Mouse (Mus musculus) limb, embryonic 13.5 days (tissue): ENCODE data around the gene Dynlt1b. TPM values are rescaled to one million over a fixed set of nuclear protein-coding genes. Genes with fewer than 3 reads are reported as not detected.
A peak's percentile ranks its signal among the peaks of the same experiment; 100 is the strongest.
"Not testable (repeated sequence)": the region's sequence is repeated elsewhere in the genome, so short reads cannot be mapped to it uniquely, and the experiment has no call there.

Source experiments
- ATAC-seq: fragments of 200-750 bp; cut with Nextera tagmentation; 2 replicates; pipeline ENCODE4 v1.8.0; 2017; ENCODE audit warnings: low read depth, moderate number of reproducible peaks, moderate TSS enrichment; ENCODE audit not compliant: low FRiP score
- H3K27ac ChIP-seq: fragments of 300-500 bp; sonication (generic); 2 replicates; pipeline ENCODE4 v1.5.1; 2015; ENCODE audit warnings: inconsistent platforms, mild to moderate bottlenecking, moderate library complexity
- H3K27me3 ChIP-seq: fragments of 300-500 bp; sonication (generic); 2 replicates; pipeline ENCODE4 v1.6.1; 2015; ENCODE audit warnings: mild to moderate bottlenecking, inconsistent platforms
- H3K36me3 ChIP-seq: fragments of 300-500 bp; sonication (generic); 2 replicates; pipeline ENCODE4 v1.6.1; 2015; ENCODE audit warnings: inconsistent platforms, mild to moderate bottlenecking, moderate library complexity
- H3K4me1 ChIP-seq: fragments of 300-500 bp; sonication (generic); 2 replicates; pipeline ENCODE4 v1.6.1; 2015; ENCODE audit warnings: inconsistent platforms
- H3K4me2 ChIP-seq: fragments of 300-500 bp; sonication (generic); replicated peaks from 2 replicates; pipeline ENCODE4 v1.6.1; 2015; ENCODE audit warnings: inconsistent platforms, mild to moderate bottlenecking, moderate library complexity
- H3K4me3 ChIP-seq: fragments of 300-500 bp; sonication (generic); 2 replicates; pipeline ENCODE4 v1.5.1; 2015; ENCODE audit warnings: moderate library complexity, mild to moderate bottlenecking, inconsistent platforms
- H3K9ac ChIP-seq: fragments of 300-500 bp; sonication (generic); 2 replicates; pipeline ENCODE4 v1.6.1; 2015; ENCODE audit warnings: mild to moderate bottlenecking, inconsistent platforms
- H3K9me3 ChIP-seq: fragments of 300-500 bp; sonication (generic); 2 replicates; pipeline ENCODE4 v1.6.1; 2016; ENCODE audit warnings: inconsistent platforms
- WGBS: fragments of 180-500 bp; shearing (Covaris S2); methylation state at CpG from one replicate; pipeline ENCODE4 v1.1.7; 2015; 5-methylcytosine and 5-hydroxymethylcytosine counted together
- polyA plus RNA-seq: library from polyadenylated mRNA; unstranded; fragments of >200 nt; fragmentation: Nextera tagmentation; extraction: Ambion mirVana; gene quantifications from 2 replicates; pipeline ENCODE4 v1.2.1, GENCODE M21; 2015

Dynlt1b gene
- polyA plus RNA-seq, 1 experiment from 2014 or later = 478 TPM

- Histone ChIP-seq H3K4me2 (peak overlapping the region; percentile 73), H3K4me3 (peak overlapping the region; percentile 64), H3K9ac (peak overlapping the region; percentile 89), H3K4me1 (peaks cover 13% of the 10 kb centered on the region)
- not testable (repeated sequence) for ATAC-seq, H3K27ac ChIP-seq, H3K9me3 ChIP-seq, H3K36me3 ChIP-seq, H3K27me3 ChIP-seq
- WGBS = 45% methylated on average over 7 of the region's 7 CpGs
These were observed 46.0 kb downstream of the Dynlt1b start for GRCm38 (mm10) chr17:6475913-6476312.

GRCm38 (mm10) chr17:6476495-6476947, 46.6 kb downstream of the Dynlt1b start:
- H3K9ac ChIP-seq = peak overlapping the region; percentile 89
- peak; percentile 82 for ATAC-seq
- H3K4me2 ChIP-seq = peak overlapping the region; percentile 73
- not testable (repeated sequence) for H3K36me3 ChIP-seq, H3K9me3 ChIP-seq, H3K27me3 ChIP-seq
- peaks cover 13% of the 10 kb centered on the region for H3K4me1 ChIP-seq
- peak overlapping the region; percentile 64 for H3K4me3 ChIP-seq
- H3K27ac ChIP-seq = peak overlapping the region; percentile 78
- under 1% methylated on average over 45 of the region's 45 CpGs for WGBS

- H3K4me2 ChIP-seq = peak overlapping the region; percentile 73
- H3K9me3 ChIP-seq, H3K27me3 ChIP-seq, H3K36me3 ChIP-seq: not testable (repeated sequence)
- ATAC-seq = peak; percentile 82
- H3K9ac ChIP-seq = peak overlapping the region; percentile 89
- WGBS = under 1% methylated on average over 42 of the region's 42 CpGs
- H3K4me1 ChIP-seq = peaks cover 13% of the 10 kb centered on the region
- peak overlapping the region; percentile 64 for H3K4me3 ChIP-seq
- H3K27ac ChIP-seq = peak overlapping the region; percentile 78
These were observed 47.1 kb downstream of the Dynlt1b start for GRCm38 (mm10) chr17:6477026-6477425.

- H3K9me3 ChIP-seq, H3K4me3 ChIP-seq, H3K4me1 ChIP-seq, H3K4me2 ChIP-seq, ATAC-seq, H3K27me3 ChIP-seq, H3K9ac ChIP-seq, H3K27ac ChIP-seq, H3K36me3 ChIP-seq: not testable (repeated sequence)
- WGBS = 59% methylated on average over 5 of the region's 7 CpGs
These were observed 51.1 kb downstream of the Dynlt1b start for GRCm38 (mm10) chr17:6480855-6481589.

- H3K27me3 ChIP-seq, H3K9me3 ChIP-seq, H3K36me3 ChIP-seq, H3K4me3 ChIP-seq, H3K9ac ChIP-seq, H3K27ac ChIP-seq, ATAC-seq, H3K4me1 ChIP-seq, H3K4me2 ChIP-seq: not testable (repeated sequence)
- WGBS = 90% methylated on average over 12 of the region's 12 CpGs
These were observed 51.7 kb downstream of the Dynlt1b start for GRCm38 (mm10) chr17:6481590-6481963.

GRCm38 (mm10) chr17:6482248-6482647, 52.3 kb downstream of the Dynlt1b start:
- H3K27ac ChIP-seq, H3K4me1 ChIP-seq, H3K4me2 ChIP-seq, H3K9me3 ChIP-seq, H3K4me3 ChIP-seq, H3K9ac ChIP-seq, H3K27me3 ChIP-seq, ATAC-seq, H3K36me3 ChIP-seq: not testable (repeated sequence)
- 83% methylated on average over 7 of the region's 8 CpGs for WGBS

Other genes starting within 250 kb of the Dynlt1b start
- 23.5 and 23.7 TPM in 2 replicates for gene Tmem181a, start 173.3 kb upstream of the Dynlt1b start, polyA plus RNA-seq
- 18.0 and 20.8 TPM in 2 replicates for gene Dynlt1a, start 112.6 kb upstream of the Dynlt1b start, polyA plus RNA-seq
- gene Dynlt1c, start 171.6 kb downstream of the Dynlt1b start, polyA plus RNA-seq = 58.3 and 62.3 TPM in 2 replicates
- gene Dynlt1f, start 225.8 kb downstream of the Dynlt1b start, polyA plus RNA-seq = 255 and 264 TPM in 2 replicates
- gene Sytl3, start 229.0 kb downstream of the Dynlt1b start, polyA plus RNA-seq = not detected in 2 replicates